Mouse (Mus musculus) kidney, postnatal 10 days (tissue): Measurements from ENCODE around the gene Adamtsl4.
A peak's percentile ranks its signal among the peaks of the same experiment; 100 is the strongest.

Experiments
- DNase-seq: peaks from one replicate; pipeline ENCODE4 v3.0.0; 2021; ENCODE audit warnings: mixed read lengths

Adamtsl4 gene

GRCm38 (mm10) chr3:95675301-95676092 lies 12.2 kb downstream of the Adamtsl4 start:
- peak; percentile 88 for DNase-seq

GRCm38 (mm10) chr3:95674812-95675211 lies 12.9 kb downstream of the Adamtsl4 start:
- peak; percentile 54 for DNase-seq

- peak; percentile 79 for DNase-seq
These were observed 13.5 kb downstream of the Adamtsl4 start for GRCm38 (mm10) chr3:95674236-95674635.

GRCm38 (mm10) chr3:95673707-95674211 lies 14.0 kb downstream of the Adamtsl4 start:
- peak; percentile 41 for DNase-seq

GRCm38 (mm10) chr3:95672861-95673706 lies 14.6 kb downstream of the Adamtsl4 start:
- DNase-seq, result peak; percentile 21

- DNase-seq, result peak; percentile 57
These were observed 15.3 kb downstream of the Adamtsl4 start for GRCm38 (mm10) chr3:95672461-95672860.

- DNase-seq, result no peak
These were observed 16.5 kb downstream of the Adamtsl4 start for GRCm38 (mm10) chr3:95671201-95671600.

GRCm38 (mm10) chr3:95670419-95670818 lies 17.3 kb downstream of the Adamtsl4 start:
- DNase-seq, result peak; percentile 21

- no peak for DNase-seq
These were observed 18.4 kb downstream of the Adamtsl4 start for GRCm38 (mm10) chr3:95669309-95669665.

GRCm38 (mm10) chr3:95668589-95669308 lies 19.0 kb downstream of the Adamtsl4 start:
- DNase-seq, result peak; percentile 29

GRCm38 (mm10) chr3:95668026-95668425 lies 19.7 kb downstream of the Adamtsl4 start:
- DNase-seq, result peak; percentile 77

- no peak for DNase-seq
These were observed 20.2 kb downstream of the Adamtsl4 start for GRCm38 (mm10) chr3:95667521-95667920.

- DNase-seq, result peak; percentile 80
These were observed 21.4 kb downstream of the Adamtsl4 start for GRCm38 (mm10) chr3:95666124-95666844.

GRCm38 (mm10) chr3:95664940-95665352 lies 22.8 kb downstream of the Adamtsl4 start:
- DNase-seq, result no peak

- no peak for DNase-seq
These were observed 23.6 kb downstream of the Adamtsl4 start for GRCm38 (mm10) chr3:95663969-95664608.

GRCm38 (mm10) chr3:95663486-95663885 lies 24.2 kb downstream of the Adamtsl4 start:
- no peak for DNase-seq

- DNase-seq, result no peak
These were observed 24.8 kb downstream of the Adamtsl4 start for GRCm38 (mm10) chr3:95662724-95663449.

GRCm38 (mm10) chr3:95661945-95662715 lies 25.6 kb downstream of the Adamtsl4 start:
- peak; percentile 38 for DNase-seq

- no peak for DNase-seq
These were observed 26.8 kb downstream of the Adamtsl4 start for GRCm38 (mm10) chr3:95660788-95661478.

GRCm38 (mm10) chr3:95659948-95660347 lies 27.8 kb downstream of the Adamtsl4 start:
- DNase-seq, result no peak
